Mouse (Mus musculus) bone marrow, adult 2 months (tissue): ENCODE data around the gene Fgf14.
"Not testable (repeated sequence)": the region's sequence is repeated elsewhere in the genome, so short reads cannot be mapped to it uniquely, and the experiment has no call there.

ENCODE experiments used
- CTCF ChIP-seq: fragments of 200-500 bp; IDR thresholded peaks from 2 replicates; pipeline ENCODE4 v1.5.1; 2011; ENCODE audit warnings: low read length, control low read depth; ENCODE audit not compliant: control insufficient read depth, insufficient read depth
- POLR2A ChIP-seq: fragments of 200-500 bp; IDR thresholded peaks from 2 replicates; pipeline ENCODE4 v1.6.1; 2011; ENCODE audit warnings: low read depth, mild to moderate bottlenecking, control low read depth, low read length, borderline replicate concordance; ENCODE audit not compliant: control insufficient read depth

- not testable (repeated sequence) for TF ChIP-seq POLR2A, CTCF
Observed at GRCm38 (mm10) chr14:124439298-124439697, 237.6 kb downstream of the Fgf14 start.
